Mouse (Mus musculus): ENCODE measurements around the gene Rab32.
"Not testable (repeated sequence)": the region's sequence is repeated elsewhere in the genome, so short reads cannot be mapped to it uniquely, and the experiment has no call there.

The Rab32 gene

GRCm38 (mm10) chr10:10557570-10558336 is at the start of gene Rab32:
Rab32 (minus strand) TSS chr10:10558265.
- peak; percentile 83 for DNase-seq (ENCODE audit: low read depth, low spot score)

GRCm38 (mm10) chr10:10600771-10601170 is 42.7 kb upstream of the Rab32 start:
- no peak for DNase-seq (ENCODE audit: low read depth, low spot score)

GRCm38 (mm10) chr10:10597495-10597894 is 39.4 kb upstream of the Rab32 start:
- DNase-seq (ENCODE audit: low read depth, low spot score) = not testable (repeated sequence)

- DNase-seq (ENCODE audit: low read depth, low spot score) = no peak
Measured at GRCm38 (mm10) chr10:10580811-10581210, 22.7 kb upstream of the Rab32 start.

- no peak for DNase-seq (ENCODE audit: low read depth, low spot score)
Measured at GRCm38 (mm10) chr10:10579821-10580220, 21.8 kb upstream of the Rab32 start.

- DNase-seq (ENCODE audit: low read depth, low spot score) = no peak
Measured at GRCm38 (mm10) chr10:10558337-10558711, 259 bp upstream of the Rab32 start.

- DNase-seq (ENCODE audit: low read depth, low spot score) = peak; percentile 40
Measured at GRCm38 (mm10) chr10:10557085-10557484, 980 bp downstream of the Rab32 start.

GRCm38 (mm10) chr10:10555676-10556075 is 2.4 kb downstream of the Rab32 start:
- no peak for DNase-seq (ENCODE audit: low read depth, low spot score)

GRCm38 (mm10) chr10:10555221-10555620 is 2.8 kb downstream of the Rab32 start:
- no peak for DNase-seq (ENCODE audit: low read depth, low spot score)

GRCm38 (mm10) chr10:10550134-10550533 is 7.9 kb downstream of the Rab32 start:
- no peak for DNase-seq (ENCODE audit: low read depth, low spot score)

- no peak for DNase-seq (ENCODE audit: low read depth, low spot score)
Measured at GRCm38 (mm10) chr10:10546623-10547022, 11.4 kb downstream of the Rab32 start.

- DNase-seq (ENCODE audit: low read depth, low spot score) = no peak
Measured at GRCm38 (mm10) chr10:10544955-10545354, 13.1 kb downstream of the Rab32 start.

Measured in embryo, embryonic 11.5 days (tissue).